Mouse (Mus musculus): ENCODE data around the gene Adamtsl2. TPM values are rescaled to one million over a fixed set of nuclear protein-coding genes. Genes with fewer than 3 reads are reported as not detected.

Adamtsl2 gene
- polyA plus RNA-seq, 1 experiment from 2014 or later, result 0.49 TPM

GRCm38 (mm10) chr2:27045979-27046770 lies 33.0 kb upstream of the Adamtsl2 start:
- TF ChIP-seq CTCF (IDR thresholded peaks at IDR 0.05), result no peak
- peaks cover 11% of the 10 kb centered on the region for H3K27me3 ChIP-seq
- DNase-seq (ENCODE audit: low read depth, low spot score), result no peak
- in situ Hi-C loops (cut with MboI; ENCODE audit: low pct_unique_long_range_greater_than_20kb), result loop anchor here (10.0 to 25.0 kb wide), 2 partner anchors 391 to 401 kb away; partner anchors contain the start of genes Brd3os and Vav2
- POLR2A ChIA-PET, result interaction anchor here (0.6 to 1.4 kb wide), 2 partner anchors 200 to 1192 kb away, joined by 3 to 4 read pairs; no protein-coding TSS in a partner anchor
- CTCF ChIA-PET, result no interaction called here
- no peak for ATAC-seq

GRCm38 (mm10) chr2:27049408-27049807 lies 29.8 kb upstream of the Adamtsl2 start:
- DNase-seq (ENCODE audit: low read depth, low spot score) (no peak), ATAC-seq (peak; percentile 62)
- peaks cover 23% of the 10 kb centered on the region for H3K27me3 ChIP-seq
- POLR2A ChIA-PET, result no interaction called here
- in situ Hi-C loops (cut with MboI; ENCODE audit: low pct_unique_long_range_greater_than_20kb), result loop anchor here (10.0 to 25.0 kb wide), 2 partner anchors 388 to 405 kb away; partner anchors contain the start of genes Brd3os and Vav2
- TF ChIP-seq CTCF (IDR thresholded peaks at IDR 0.05), result no peak
- CTCF ChIA-PET, result interaction anchor here (0.8 kb wide), 1 partner anchor 33 kb away, joined by 3 read pairs; no protein-coding TSS in a partner anchor

GRCm38 (mm10) chr2:27058251-27058650 lies 20.9 kb upstream of the Adamtsl2 start:
- ChIA-PET POLR2A (no interaction called here), CTCF (no interaction called here)
- no peak for ATAC-seq
- in situ Hi-C loops (cut with MboI; ENCODE audit: low pct_unique_long_range_greater_than_20kb), result no loop called here
- no peak for TF ChIP-seq CTCF (IDR thresholded peaks at IDR 0.05)
- peaks cover 19% of the 10 kb centered on the region for H3K27me3 ChIP-seq
- DNase-seq (ENCODE audit: low read depth, low spot score), result no peak

- H3K27me3 ChIP-seq, result peaks cover 16% of the 10 kb centered on the region
- in situ Hi-C loops (cut with MboI; ENCODE audit: low pct_unique_long_range_greater_than_20kb), result no loop called here
- no peak for TF ChIP-seq CTCF (IDR thresholded peaks at IDR 0.05)
- ChIA-PET POLR2A (no interaction called here), CTCF (no interaction called here)
- DNase-seq (ENCODE audit: low read depth, low spot score), result no peak
- ATAC-seq, result no peak
Observed at GRCm38 (mm10) chr2:27058751-27059150, 20.4 kb upstream of the Adamtsl2 start.

GRCm38 (mm10) chr2:27059187-27059586 lies 20.0 kb upstream of the Adamtsl2 start:
- CTCF ChIA-PET, result no interaction called here
- no peak for TF ChIP-seq CTCF (IDR thresholded peaks at IDR 0.05)
- in situ Hi-C loops (cut with MboI; ENCODE audit: low pct_unique_long_range_greater_than_20kb), result no loop called here
- DNase-seq (ENCODE audit: low read depth, low spot score) (no peak), ATAC-seq (no peak)
- H3K27me3 ChIP-seq, result peaks cover 12% of the 10 kb centered on the region
- POLR2A ChIA-PET, result no interaction called here

GRCm38 (mm10) chr2:27067124-27067523 lies 12.1 kb upstream of the Adamtsl2 start:
- TF ChIP-seq CTCF (IDR thresholded peaks at IDR 0.05), result no peak
- CTCF ChIA-PET, result interaction anchor here (0.8 kb wide), 1 partner anchor 23 kb away, joined by 3 read pairs; no protein-coding TSS in a partner anchor
- in situ Hi-C loops (cut with MboI; ENCODE audit: low pct_unique_long_range_greater_than_20kb), result no loop called here
- no peak for DNase-seq (ENCODE audit: low read depth, low spot score)
- POLR2A ChIA-PET, result no interaction called here
- H3K27me3 ChIP-seq, result no peaks in the 10 kb centered on the region
- no peak for ATAC-seq

GRCm38 (mm10) chr2:27067996-27068395 lies 11.2 kb upstream of the Adamtsl2 start:
- ChIA-PET POLR2A (interaction anchor here (0.8 kb wide), 1 partner anchor 10 kb away, joined by 3 read pairs; no protein-coding TSS in a partner anchor), CTCF (interaction anchor here (0.9 kb wide), 1 partner anchor 11 kb away, joined by 4 read pairs; the partner anchor contains the start of gene Adamtsl2)
- DNase-seq (ENCODE audit: low read depth, low spot score) (no peak), ATAC-seq (no peak)
- TF ChIP-seq CTCF (IDR thresholded peaks at IDR 0.05), result no peak
- no peaks in the 10 kb centered on the region for H3K27me3 ChIP-seq
- in situ Hi-C loops (cut with MboI; ENCODE audit: low pct_unique_long_range_greater_than_20kb), result no loop called here

- no peak for DNase-seq (ENCODE audit: low read depth, low spot score)
- no peak for TF ChIP-seq CTCF (IDR thresholded peaks at IDR 0.05)
- in situ Hi-C loops (cut with MboI; ENCODE audit: low pct_unique_long_range_greater_than_20kb), result no loop called here
- CTCF ChIA-PET, result interaction anchor here (0.9 kb wide), 1 partner anchor 9 kb away, joined by 3 read pairs; no protein-coding TSS in a partner anchor
- POLR2A ChIA-PET, result no interaction called here
- no peaks in the 10 kb centered on the region for H3K27me3 ChIP-seq
- ATAC-seq, result no peak
Observed at GRCm38 (mm10) chr2:27069646-27070045, 9.5 kb upstream of the Adamtsl2 start.

GRCm38 (mm10) chr2:27070247-27070813 lies 8.8 kb upstream of the Adamtsl2 start:
- ATAC-seq, result no peak
- POLR2A ChIA-PET, result no interaction called here
- no peaks in the 10 kb centered on the region for H3K27me3 ChIP-seq
- DNase-seq (ENCODE audit: low read depth, low spot score), result no peak
- in situ Hi-C loops (cut with MboI; ENCODE audit: low pct_unique_long_range_greater_than_20kb), result no loop called here
- CTCF ChIA-PET, result interaction anchor here (0.9 kb wide), 1 partner anchor 8 kb away, joined by 3 read pairs; no protein-coding TSS in a partner anchor
- TF ChIP-seq CTCF (IDR thresholded peaks at IDR 0.05), result no peak

- ChIA-PET POLR2A (interaction anchor here (1.0 kb wide), 1 partner anchor 12 kb away, joined by 3 read pairs; no protein-coding TSS in a partner anchor), CTCF (no interaction called here)
- DNase-seq (ENCODE audit: low read depth, low spot score) (no peak), ATAC-seq (no peak)
- no peaks in the 10 kb centered on the region for H3K27me3 ChIP-seq
- in situ Hi-C loops (cut with MboI; ENCODE audit: low pct_unique_long_range_greater_than_20kb), result no loop called here
- TF ChIP-seq CTCF (IDR thresholded peaks at IDR 0.05), result no peak
Observed at GRCm38 (mm10) chr2:27071137-27071536, 8.0 kb upstream of the Adamtsl2 start.

GRCm38 (mm10) chr2:27071978-27072377 lies 7.2 kb upstream of the Adamtsl2 start, which contains the start of gene Mymk:
Mymk (minus strand) TSS chr2:27072179.
- no peak for TF ChIP-seq CTCF (IDR thresholded peaks at IDR 0.05)
- in situ Hi-C loops (cut with MboI; ENCODE audit: low pct_unique_long_range_greater_than_20kb), result no loop called here
- CTCF ChIA-PET, result no interaction called here

More at GRCm38 (mm10) chr2:27071978-27072377, 7.2 kb upstream of the Adamtsl2 start, which contains the start of gene Mymk:
- peaks cover 5% of the 10 kb centered on the region for H3K27me3 ChIP-seq
- DNase-seq (ENCODE audit: low read depth, low spot score) (no peak), ATAC-seq (no peak)
- POLR2A ChIA-PET, result interaction anchor here (1.0 kb wide), 1 partner anchor 11 kb away, joined by 3 read pairs; no protein-coding TSS in a partner anchor
